Mouse (Mus musculus): Measurements from ENCODE around the gene 4930442H23Rik. TPM values are rescaled to one million over a fixed set of nuclear protein-coding genes. Genes with fewer than 3 reads are reported as not detected.

Gene 4930442H23Rik
- total RNA-seq, 2 experiments from 2014 or later = not detected

DNA sequence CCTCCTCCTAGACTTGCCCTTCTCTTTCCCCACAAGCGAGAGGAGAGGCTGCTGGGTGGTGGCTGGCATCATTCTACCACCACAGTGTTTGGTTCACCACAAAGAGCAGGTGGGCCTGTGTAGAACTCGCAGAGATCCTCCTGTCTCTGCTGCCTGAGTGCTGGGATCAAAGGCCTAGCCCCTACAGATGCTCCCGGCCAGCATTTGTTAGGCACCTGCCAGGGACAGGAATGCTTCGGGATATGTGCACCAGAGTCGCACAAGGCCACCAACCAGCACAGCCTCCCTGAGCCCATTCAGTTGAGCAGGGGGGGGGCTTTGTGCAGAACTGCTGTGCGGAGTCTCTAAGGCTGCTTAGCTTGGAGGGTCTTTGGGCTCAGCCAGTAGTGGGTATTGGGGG lies 38.3 kb downstream of the 4930442H23Rik start:
- no peak for DNase-seq

- peak; percentile 73 to 82 for DNase-seq
Measured at GRCm38 (mm10) chr10:81144667-81145066, 39.0 kb downstream of the 4930442H23Rik start.

DNA sequence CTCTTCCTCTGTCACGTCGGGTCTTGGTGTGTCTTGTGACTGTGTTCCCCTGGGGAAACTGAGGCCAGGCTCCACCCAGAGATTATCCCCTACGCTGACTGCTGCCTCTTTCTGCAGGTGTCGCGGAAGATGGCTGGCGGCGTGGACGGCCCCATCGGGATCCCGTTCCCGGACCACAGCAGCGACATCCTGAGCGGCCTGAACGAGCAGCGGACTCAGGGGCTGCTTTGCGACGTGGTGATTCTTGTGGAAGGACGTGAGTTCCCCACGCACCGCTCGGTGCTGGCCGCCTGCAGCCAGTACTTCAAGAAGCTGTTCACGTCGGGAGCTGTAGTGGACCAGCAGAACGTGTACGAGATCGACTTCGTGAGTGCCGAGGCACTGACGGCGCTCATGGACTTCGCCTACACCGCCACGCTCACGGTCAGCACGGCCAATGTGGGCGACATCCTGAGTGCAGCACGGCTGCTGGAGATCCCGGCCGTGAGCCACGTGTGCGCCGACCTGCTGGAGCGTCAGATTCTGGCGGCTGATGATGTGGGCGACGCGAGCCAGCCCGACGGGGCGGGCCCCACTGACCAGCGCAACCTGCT lies 39.7 kb downstream of the 4930442H23Rik start:
- DNase-seq = no peak

DNA sequence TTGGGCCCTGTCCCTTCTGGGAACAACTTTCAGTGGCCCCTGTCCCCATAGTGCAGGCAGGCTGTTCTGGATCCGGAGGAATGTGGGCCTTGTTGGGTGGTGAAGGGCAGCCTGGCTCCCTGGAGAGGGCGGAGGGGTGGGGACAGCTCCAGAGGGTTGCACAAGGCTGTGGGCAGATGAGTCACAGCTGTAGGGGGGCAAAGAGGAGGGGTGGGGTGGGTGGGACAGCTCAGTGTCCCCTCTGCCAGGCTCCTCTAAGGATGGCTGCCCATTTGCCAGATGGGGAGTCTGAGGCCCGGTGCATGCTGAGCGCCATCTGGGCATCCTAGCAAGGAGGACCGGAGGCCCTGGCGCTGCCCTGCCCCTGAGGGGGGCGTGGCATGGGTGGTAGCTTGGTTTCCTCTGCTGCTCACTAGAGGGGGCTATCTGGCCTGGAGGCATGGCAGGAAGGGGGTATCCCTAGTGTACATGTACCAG lies 40.5 kb downstream of the 4930442H23Rik start:
- DNase-seq = no peak

DNA sequence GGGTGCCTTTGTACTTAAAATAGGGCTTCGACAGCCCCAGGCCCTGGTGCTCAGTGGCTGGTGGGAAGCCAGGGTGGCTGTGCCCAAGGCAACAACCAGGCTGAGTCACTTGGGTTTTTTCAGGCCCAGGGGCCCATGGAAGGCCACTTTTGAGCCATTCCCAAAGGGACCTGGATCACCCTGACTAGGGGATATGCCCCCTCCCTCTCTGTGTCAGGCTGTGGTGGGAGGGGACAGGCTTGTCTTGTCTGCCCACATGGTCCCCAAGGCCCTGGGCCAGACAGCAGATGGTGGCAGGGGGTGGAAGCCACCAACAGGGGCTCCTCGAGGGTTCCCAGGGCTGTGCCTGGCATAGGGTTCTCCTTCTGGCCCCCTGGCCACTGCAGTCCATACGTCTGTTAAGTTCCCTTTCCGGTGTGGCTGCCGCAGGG lies 41.1 kb downstream of the 4930442H23Rik start:
- no peak for DNase-seq

GRCm38 (mm10) chr10:81141455-81142210 lies 42.0 kb downstream of the 4930442H23Rik start:
- DNase-seq = no peak

GRCm38 (mm10) chr10:81140717-81141454 lies 42.8 kb downstream of the 4930442H23Rik start:
- peak; percentile 63 to 74 for DNase-seq

DNA sequence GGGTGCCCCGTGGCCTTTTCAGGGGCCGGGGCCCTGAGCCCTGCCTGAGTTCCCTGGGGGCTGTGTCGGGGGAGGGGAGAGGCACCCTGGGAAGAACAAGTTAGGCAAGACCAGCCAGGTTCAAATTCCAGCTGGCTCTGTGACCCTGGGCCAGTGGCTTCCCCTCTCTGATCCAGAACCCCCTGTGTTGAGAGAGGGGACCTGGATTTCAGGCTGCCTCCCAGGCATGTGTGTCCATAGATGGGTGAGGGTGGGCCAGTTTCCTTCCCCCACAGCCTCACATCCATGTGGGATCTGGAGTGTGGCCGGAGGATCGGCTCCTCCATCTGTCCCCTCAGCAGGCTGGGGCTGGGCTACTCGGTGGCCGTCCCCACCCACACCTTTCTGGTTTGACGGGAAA lies 43.6 kb downstream of the 4930442H23Rik start:
- DNase-seq = no peak

- no peak for DNase-seq
Measured at GRCm38 (mm10) chr10:81139529-81139846, 44.2 kb downstream of the 4930442H23Rik start.

DNA sequence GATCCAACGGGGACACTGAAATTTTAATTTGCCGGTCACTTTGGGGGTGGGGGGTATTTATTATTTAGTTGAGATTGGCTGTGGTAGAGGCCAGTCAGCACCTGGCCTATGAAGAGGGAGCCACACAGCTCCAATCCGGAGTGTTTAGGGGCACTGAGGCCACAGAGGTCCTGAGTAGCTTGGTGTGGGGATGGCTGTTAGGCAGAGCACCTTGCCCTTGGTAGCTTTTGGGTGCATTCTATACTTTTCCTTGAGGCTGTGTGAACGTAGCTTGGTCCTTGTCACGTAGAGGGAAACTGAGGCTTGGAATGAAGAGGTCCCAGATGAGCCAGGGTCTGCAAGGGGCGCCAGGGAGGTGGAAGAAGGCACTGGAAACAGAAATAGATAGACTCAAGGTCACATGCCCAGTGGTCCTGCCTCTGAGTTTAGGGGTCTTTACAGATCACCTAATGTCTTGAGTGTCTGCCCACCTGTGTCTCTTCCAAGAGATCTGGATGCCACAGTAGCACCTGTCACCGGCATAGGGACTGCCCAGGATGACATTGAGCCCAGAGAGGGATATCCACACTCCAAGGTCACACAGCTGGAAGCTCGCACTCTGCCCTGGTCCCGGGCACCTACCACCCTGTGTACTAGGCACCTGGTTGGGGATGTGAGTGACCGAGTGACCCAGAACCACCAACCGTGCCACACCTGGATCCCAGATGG lies 44.7 kb downstream of the 4930442H23Rik start:
- no peak for DNase-seq

GRCm38 (mm10) chr10:81138131-81138782 lies 45.4 kb downstream of the 4930442H23Rik start:
- peak; percentile 55 for DNase-seq

- DNase-seq = peak; percentile 99 to 100
Measured at GRCm38 (mm10) chr10:81137252-81138130, 46.2 kb downstream of the 4930442H23Rik start.

- peak; percentile 83 to 84 for DNase-seq
Measured at GRCm38 (mm10) chr10:81136706-81137231, 46.9 kb downstream of the 4930442H23Rik start.

DNA sequence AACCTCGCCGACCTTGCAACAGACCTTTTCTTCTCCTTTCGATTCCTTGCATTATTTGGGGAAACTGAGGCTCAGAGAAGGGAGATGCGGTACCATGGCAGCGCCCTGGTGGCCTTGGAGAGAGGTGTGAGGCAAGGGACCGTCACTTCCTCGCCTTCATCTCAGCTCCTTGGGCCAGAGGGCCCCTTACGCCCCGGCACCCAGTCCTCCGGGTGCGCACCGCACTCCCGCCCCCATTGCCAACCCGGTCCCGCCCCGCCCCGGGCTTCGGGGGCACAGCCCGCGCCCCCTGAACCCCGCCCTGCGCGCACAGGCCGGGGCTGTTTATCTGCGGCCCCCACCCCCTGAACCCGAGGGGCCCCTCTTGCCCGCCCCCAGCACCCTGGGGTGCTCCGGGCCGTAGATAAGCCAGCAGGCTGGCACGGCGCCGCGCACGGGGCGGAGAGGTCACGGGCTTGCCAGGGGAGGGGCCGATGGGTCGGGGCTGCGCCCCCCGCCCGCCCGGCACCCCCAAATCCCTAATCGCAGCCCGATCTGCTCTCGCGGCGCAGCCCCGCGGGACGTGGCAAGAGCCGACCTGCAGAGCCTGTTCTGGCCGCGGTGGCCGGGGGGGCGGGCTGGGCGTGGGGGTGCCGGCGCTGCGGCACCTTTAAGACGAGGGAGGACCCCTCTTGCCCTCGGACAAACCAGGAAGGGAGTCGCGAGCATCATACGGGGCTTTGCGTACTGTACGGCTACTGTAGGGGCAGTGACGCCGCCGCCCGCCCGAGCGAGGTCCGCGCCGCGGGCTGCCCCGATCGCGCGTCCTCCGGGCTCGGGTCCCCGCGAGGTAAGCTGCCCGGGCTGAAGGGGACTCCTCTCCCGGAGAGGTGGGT lies 47.6 kb downstream of the 4930442H23Rik start:
- peak; percentile 84 to 88 for DNase-seq

- DNase-seq = peak; percentile 55 to 62
Measured at GRCm38 (mm10) chr10:81134966-81135681, 48.5 kb downstream of the 4930442H23Rik start, which contains the start of gene Zbtb7a. Gene Zbtb7a, plus strand, starts transcription at chr10:81135220.

- DNase-seq = peak; percentile 79 to 91
Measured at GRCm38 (mm10) chr10:81134181-81134587, 49.5 kb downstream of the 4930442H23Rik start.

Measured in heart, adult 18-20 months (tissue).